8 mouse cellular contexts compared by ENCODE assay signal in genomic region chr13:112659986-112660573, GRCm38 (mm10). TPM values are rescaled to one million over a fixed set of nuclear protein-coding genes. Genes with fewer than 3 reads are reported as not detected.
A peak's percentile ranks its signal among the peaks of the same experiment; 100 is the strongest.
DNase-seq lines count a peak whose midpoint lies in the region; ATAC-seq and TF ChIP-seq lines count a peak whose summit lies in the region.

No protein-coding gene starts in this region.

- H3K4me1 ChIP-seq in lung, adult 2 months (ENCODE audit: control insufficient read depth, insufficient read depth, low read length), result 0 out of 2 replicates have a peak, but pooled peaks cover 2% of the 10 kb centered on the region
- peaks cover 8% of the 10 kb centered on the region for H3K4me1 ChIP-seq in embryonic facial prominence, embryonic 15.5 days
- peaks cover 4% of the 10 kb centered on the region; the same call in 1 of the 2 replicates for H3K4me1 ChIP-seq in intestine, embryonic 16.5 days (ENCODE audit: control insufficient read depth, insufficient read depth, low read length)
- H3K4me1 ChIP-seq in neural tube, embryonic 14.5 days (ENCODE audit: control insufficient read depth, insufficient read depth, low read length), result peaks cover 5% of the 10 kb centered on the region; the same call in 1 of the 2 replicates

- H3K36me3 ChIP-seq in embryonic facial prominence, embryonic 15.5 days, result no peaks in the 10 kb centered on the region
- H3K36me3 ChIP-seq in intestine, embryonic 16.5 days (ENCODE audit: control insufficient read depth, insufficient read depth, low read length), result no peaks in the 10 kb centered on the region
- H3K36me3 ChIP-seq in neural tube, embryonic 14.5 days (ENCODE audit: control insufficient read depth, insufficient read depth, low read length), result no peaks in the 10 kb centered on the region

- H3K9ac ChIP-seq in embryonic facial prominence, embryonic 15.5 days, result no peak overlapping the region
- H3K9ac ChIP-seq in intestine, embryonic 16.5 days (ENCODE audit: low read depth, low read length), result peak overlapping the region; percentile 59; the same call in 1 of the 2 replicates
- H3K9ac ChIP-seq in neural tube, embryonic 14.5 days (replicated peaks; ENCODE audit: low read depth, low read length), result peak overlapping the region; percentile 30

- no peak for ATAC-seq in embryonic facial prominence, embryonic 15.5 days (ENCODE audit: insufficient number of reproducible peaks, low FRiP score, low TSS enrichment, low read depth)
- ATAC-seq in intestine, embryonic 16.5 days, result peak; percentile 65
- ATAC-seq in neural tube, embryonic 14.5 days (ENCODE audit: low read depth), result peak; percentile 38
- ATAC-seq in frontal cortex, adult (ENCODE audit: low TSS enrichment), result no peak

- WGBS in lung, adult 2 months, result 1% methylated on average over 10 of the region's 10 CpGs
- 2% methylated on average over 10 of the region's 10 CpGs for WGBS in embryonic facial prominence, embryonic 15.5 days
- 4% methylated on average over 10 of the region's 10 CpGs for WGBS in intestine, embryonic 16.5 days
- 2% methylated on average over 10 of the region's 10 CpGs for WGBS in neural tube, embryonic 14.5 days

- TF ChIP-seq CTCF in lung, adult 2 months (IDR thresholded peaks at IDR 0.05; ENCODE audit: insufficient read depth, low read length), result no peak

- no peak overlapping the region for H3K27ac ChIP-seq in embryonic facial prominence, embryonic 15.5 days (replicated peaks)
- H3K27ac ChIP-seq in intestine, embryonic 16.5 days (ENCODE audit: low read length), result no peak overlapping the region
- H3K27ac ChIP-seq in neural tube, embryonic 14.5 days (ENCODE audit: low read depth, low read length), result no peak overlapping the region

- no peak for TF ChIP-seq POLR2A in lung, adult 2 months (IDR thresholded peaks at IDR 0.05; ENCODE audit: borderline replicate concordance, extremely low read depth, low read depth, low read length)

- peak overlapping the region; percentile 67 for H3K4me3 ChIP-seq in lung, adult 2 months (replicated peaks; ENCODE audit: extremely low read depth, low read depth, low read length)
- peak overlapping the region; percentile 77 for H3K4me3 ChIP-seq in embryonic facial prominence, embryonic 15.5 days (replicated peaks)
- peak overlapping the region; percentile 73 for H3K4me3 ChIP-seq in intestine, embryonic 16.5 days (ENCODE audit: low read length)
- peak overlapping the region; percentile 76 for H3K4me3 ChIP-seq in neural tube, embryonic 14.5 days (ENCODE audit: low read depth, low read length)

- H3K27me3 ChIP-seq in embryonic facial prominence, embryonic 15.5 days, result no peaks in the 10 kb centered on the region
- no peaks in the 10 kb centered on the region for H3K27me3 ChIP-seq in intestine, embryonic 16.5 days (replicated peaks; ENCODE audit: control insufficient read depth, insufficient read depth, low read length)
- no peaks in the 10 kb centered on the region for H3K27me3 ChIP-seq in neural tube, embryonic 14.5 days (ENCODE audit: control insufficient read depth, insufficient read depth, low read length)

- no peak for DNase-seq in lung, adult 2 months
- no peak for DNase-seq in lung, postnatal 14 days
- no peak for DNase-seq in layer of hippocampus, postnatal 14 days (ENCODE audit: low spot score in 2 of 2)
- DNase-seq in thymus, postnatal 14 days, result no peak

- no peaks in the 10 kb centered on the region for H3K9me3 ChIP-seq in embryonic facial prominence, embryonic 15.5 days (replicated peaks)
- no peaks in the 10 kb centered on the region for H3K9me3 ChIP-seq in intestine, embryonic 16.5 days (ENCODE audit: control insufficient read depth, low read length)
- H3K9me3 ChIP-seq in neural tube, embryonic 14.5 days (ENCODE audit: control insufficient read depth, low read length), result no peaks in the 10 kb centered on the region

- H3K4me2 ChIP-seq in embryonic facial prominence, embryonic 15.5 days (replicated peaks), result peak overlapping the region; percentile 85
- peak overlapping the region; percentile 73 for H3K4me2 ChIP-seq in intestine, embryonic 16.5 days (ENCODE audit: low read depth, low read length)
- H3K4me2 ChIP-seq in neural tube, embryonic 14.5 days (ENCODE audit: low read depth, low read length), result peak overlapping the region; percentile 58

RNA-seq across cellular contexts. Expression of gene Slc38a9, which starts 0.5 kb away (rescaled TPM):
- 9.3 and 15.3 TPM in 2 replicates for polyA plus RNA-seq in lung, adult 2 months (2012; rRNA removed)
- 19.0 and 20.2 TPM in 2 replicates for polyA plus RNA-seq in embryonic facial prominence, embryonic 15.5 days (2015; fragmentation: Nextera tagmentation; extraction: Ambion mirVana)
- 12.5 and 12.8 TPM in 2 replicates for polyA plus RNA-seq in intestine, embryonic 16.5 days (2015; fragmentation: Nextera tagmentation; extraction: Ambion mirVana)
- 25.5 and 26.5 TPM in 2 replicates for polyA plus RNA-seq in neural tube, embryonic 14.5 days (2014; fragmentation: Nextera tagmentation; extraction: Ambion mirVana)
- 10 to 100 TPM; 20.3 to 21.9 TPM for total RNA-seq in layer of hippocampus, postnatal 14 days (2021)

RNA-seq across cellular contexts. Expression of gene Ddx4, which starts 7.8 kb away (rescaled TPM):
- not detected in 2 replicates for polyA plus RNA-seq in lung, adult 2 months (2012; rRNA removed)
- polyA plus RNA-seq in embryonic facial prominence, embryonic 15.5 days (2015; fragmentation: Nextera tagmentation; extraction: Ambion mirVana), result 0.59 and 0.72 TPM in 2 replicates
- polyA plus RNA-seq in intestine, embryonic 16.5 days (2015; fragmentation: Nextera tagmentation; extraction: Ambion mirVana), result 0.18 and 0.24 TPM in 2 replicates
- polyA plus RNA-seq in neural tube, embryonic 14.5 days (2014; fragmentation: Nextera tagmentation; extraction: Ambion mirVana), result 0.71 and 1.4 TPM in 2 replicates
- 1 to 10 TPM; 1.1 to 1.3 TPM for total RNA-seq in layer of hippocampus, postnatal 14 days (2021)

Comparison
In these comparisons a context has a peak if more than half of its experiments do, and no peak if none do; other contexts are left out.
1. ATAC-seq: peak in intestine, embryonic 16.5 days (single experiment) and neural tube, embryonic 14.5 days (single experiment); none in embryonic facial prominence, embryonic 15.5 days (single experiment) and frontal cortex, adult (single experiment).
2. Peak in every context shown above with its lines, with median percentiles within 50 percentile points of each other: H3K4me3 ChIP-seq and H3K4me2 ChIP-seq.